Mouse (Mus musculus) cerebellum, postnatal 36 days (tissue): ENCODE results near the gene Zcchc7.

ENCODE experiments used
- DNase-seq, 2 experiments: peaks; one replicate each; pipeline ENCODE4 v3.0.0; 2021 to 2022; ENCODE audit warnings: mixed read lengths in 2 of 2

Zcchc7 gene

DNA sequence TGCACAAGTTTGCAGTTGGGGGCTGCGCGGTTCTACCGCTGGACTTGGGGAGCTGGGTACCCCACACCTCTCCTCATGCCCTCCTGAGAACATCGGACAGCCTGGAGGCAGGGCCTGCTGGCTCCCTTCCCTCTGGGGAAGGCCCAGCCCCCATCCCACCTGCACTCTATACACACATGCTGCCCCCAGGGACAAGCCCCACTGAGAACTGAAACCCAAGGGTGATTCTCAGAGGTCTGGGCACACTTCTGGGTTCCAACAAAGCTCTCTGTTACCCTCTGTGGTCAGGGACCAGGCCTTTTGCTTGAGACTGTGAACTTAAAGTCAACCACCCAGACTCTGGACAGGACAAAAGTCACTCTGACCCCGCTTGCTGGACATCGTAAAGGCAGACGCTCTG, 214.4 kb downstream of the Zcchc7 start:
- no peak for DNase-seq

DNA sequence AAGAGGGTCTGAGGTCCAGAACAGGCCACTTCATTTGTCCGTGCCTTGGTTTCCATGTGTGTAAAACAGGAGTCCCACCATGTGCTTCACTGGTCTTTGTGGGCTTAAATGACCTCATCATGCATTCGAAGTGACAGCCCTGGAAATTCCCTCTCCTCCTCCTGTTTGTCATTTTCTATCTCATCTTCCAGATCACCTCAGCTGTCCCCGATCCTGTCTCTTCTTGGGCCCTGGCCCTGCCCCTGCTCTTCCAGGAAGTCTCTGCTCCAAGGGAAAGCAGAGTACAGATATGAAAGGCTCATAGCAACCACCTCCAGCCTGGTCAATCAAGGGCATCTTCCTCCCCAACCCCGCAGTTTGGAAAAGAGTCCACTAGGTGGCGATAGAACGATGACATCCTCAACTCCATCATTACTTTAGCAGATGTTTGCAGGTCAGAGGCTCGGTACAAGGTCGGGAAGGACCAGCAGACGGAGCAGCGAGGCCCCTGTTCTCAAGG, 215.0 kb downstream of the Zcchc7 start:
- peak; percentile 49 to 63 for DNase-seq

DNA sequence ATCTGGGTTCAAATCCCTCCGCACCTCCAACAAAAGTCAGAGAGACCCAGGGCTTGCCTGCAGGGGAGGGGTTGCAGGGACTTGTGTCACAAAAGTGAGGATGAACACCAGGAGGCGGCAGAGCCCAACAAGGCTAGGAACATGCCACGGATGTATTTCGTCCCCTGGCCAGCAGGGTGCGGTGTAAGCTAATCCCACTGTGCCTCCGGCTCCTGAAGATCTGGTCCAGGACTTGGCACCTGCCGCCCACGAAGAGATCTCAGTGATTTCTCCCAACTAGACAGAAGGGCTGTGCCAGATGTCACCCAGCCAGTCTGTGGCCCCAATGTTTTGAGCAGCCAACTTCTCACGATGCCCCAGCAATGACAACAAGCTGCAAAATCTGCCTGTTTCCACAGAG, 217.8 kb downstream of the Zcchc7 start:
- peak; percentile 90 for DNase-seq

GRCm38 (mm10) chr4:44973871-44974270, 218.2 kb downstream of the Zcchc7 start:
- DNase-seq, result no peak

GRCm38 (mm10) chr4:44974331-44974730, 218.7 kb downstream of the Zcchc7 start:
- DNase-seq, result no peak

- no peak for DNase-seq
Observed at GRCm38 (mm10) chr4:44976026-44976615, 220.4 kb downstream of the Zcchc7 start.

DNA sequence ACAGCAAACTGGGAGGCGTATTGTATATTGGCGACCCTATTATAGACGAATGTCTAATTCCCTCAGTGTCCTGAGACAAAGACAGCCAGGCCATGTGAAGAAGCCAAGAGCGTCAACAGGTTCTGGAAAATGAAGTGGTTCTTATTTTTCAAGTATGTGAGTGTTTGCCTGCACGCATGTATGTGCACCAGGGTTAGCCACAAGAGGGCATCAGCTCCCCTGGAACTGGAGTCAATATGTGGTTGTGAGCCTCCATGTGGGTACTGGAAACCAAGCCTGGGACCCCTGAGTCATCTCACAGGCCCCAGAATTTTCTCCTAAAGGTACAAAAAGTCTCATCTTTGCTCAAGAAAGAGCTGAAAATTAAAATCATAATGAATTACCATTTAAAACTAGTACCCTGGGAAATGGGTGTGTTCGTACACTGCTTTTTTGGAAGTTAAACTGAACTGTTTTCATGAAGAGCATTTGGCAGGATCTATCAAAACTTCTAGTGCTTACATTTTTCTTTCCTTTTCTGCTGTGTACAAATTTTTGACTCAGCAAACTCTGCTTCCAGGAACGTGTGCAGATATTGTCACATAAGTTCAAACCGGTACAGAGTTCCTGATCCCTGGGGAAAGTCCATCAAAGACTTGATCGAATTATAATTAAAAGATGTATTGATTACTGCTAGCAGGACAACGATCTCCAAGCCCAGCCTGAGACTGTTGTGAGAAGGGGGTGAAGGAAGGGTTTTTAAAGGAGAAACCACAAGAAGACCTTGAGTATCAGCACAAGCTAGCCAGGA, 221.4 kb downstream of the Zcchc7 start:
- DNase-seq, result no peak

DNA sequence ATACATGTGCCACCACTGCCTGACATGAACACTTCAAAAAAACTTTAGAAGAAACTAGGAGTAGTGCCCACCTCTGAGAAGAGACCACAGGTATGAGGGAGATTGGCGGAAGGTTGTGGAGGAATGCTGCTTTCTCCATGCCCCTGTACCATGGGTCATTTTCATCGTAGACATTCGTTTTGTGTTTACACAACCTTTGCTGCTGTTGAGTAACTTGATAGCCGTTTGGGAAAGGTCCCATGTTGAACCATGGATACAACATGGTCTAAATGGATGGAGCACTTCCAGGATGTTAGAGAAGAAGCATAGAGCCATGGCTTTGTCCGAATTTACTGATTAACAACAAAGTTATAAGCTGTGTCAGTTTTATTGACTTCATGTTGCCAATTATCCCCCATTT, 222.5 kb downstream of the Zcchc7 start:
- DNase-seq, result no peak

GRCm38 (mm10) chr4:44979794-44980338, 224.2 kb downstream of the Zcchc7 start:
- DNase-seq, result no peak

DNA sequence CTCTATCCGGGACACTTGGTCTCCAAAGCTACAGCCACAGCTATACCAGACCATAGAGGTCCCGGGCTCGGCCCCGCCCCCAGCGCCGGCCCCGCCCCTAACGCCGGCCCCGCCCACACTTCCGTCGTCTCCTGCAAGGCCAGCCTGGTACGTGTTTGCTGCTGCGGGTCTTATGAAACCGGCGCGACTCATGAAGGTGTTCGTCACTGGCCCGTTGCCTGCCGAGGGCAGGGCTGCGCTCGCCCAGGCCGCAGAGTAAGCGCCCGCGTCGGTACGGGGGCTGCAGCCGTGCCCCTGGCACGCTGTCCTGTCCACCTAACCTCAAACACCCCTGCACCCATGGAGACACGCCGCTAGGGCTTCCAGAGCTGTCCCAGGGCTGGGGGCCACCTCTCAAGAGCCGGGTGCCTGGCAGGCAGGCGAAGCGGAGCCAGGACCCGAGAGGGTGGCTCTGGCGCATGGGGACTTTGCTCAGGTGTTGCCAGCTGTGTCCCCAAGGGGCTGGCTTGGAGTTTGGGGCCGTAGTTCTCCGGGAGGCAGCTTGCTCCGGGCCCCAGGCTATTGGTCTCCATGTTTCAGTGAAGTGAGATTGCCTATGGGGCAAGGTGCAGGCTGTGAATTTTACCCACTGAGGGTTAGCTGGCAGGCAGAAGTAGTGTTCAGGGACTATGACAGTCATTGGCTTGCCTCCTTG, 225.8 kb downstream of the Zcchc7 start, which contains the start of gene Grhpr:
Gene Grhpr (plus strand): TSS at position 116 of the 694 bp plus-strand sequence.
- peak; percentile 62 to 74 for DNase-seq
